Mouse (Mus musculus): Measurements from ENCODE around the gene Msi2.
A peak's percentile ranks its signal among the peaks of the same experiment; 100 is the strongest.

Gene Msi2

GRCm38 (mm10) chr11:88676597-88676996 lies 41.7 kb downstream of the Msi2 start:
- no peak for DNase-seq (ENCODE audit: low spot score in 2 of 2)

- DNase-seq (ENCODE audit: low spot score in 2 of 2), result no peak
Measured at GRCm38 (mm10) chr11:88675526-88676353, 42.6 kb downstream of the Msi2 start.

- DNase-seq (ENCODE audit: low spot score in 2 of 2), result no peak
Measured at GRCm38 (mm10) chr11:88674075-88674474, 44.2 kb downstream of the Msi2 start.

GRCm38 (mm10) chr11:88670925-88671324 lies 47.4 kb downstream of the Msi2 start:
- DNase-seq (ENCODE audit: low spot score in 2 of 2), result no peak

- DNase-seq (ENCODE audit: low spot score in 2 of 2), result no peak
Measured at GRCm38 (mm10) chr11:88669106-88669505, 49.2 kb downstream of the Msi2 start.

GRCm38 (mm10) chr11:88668345-88668744 lies 50.0 kb downstream of the Msi2 start:
- DNase-seq (ENCODE audit: low spot score in 2 of 2), result no peak

GRCm38 (mm10) chr11:88665799-88666198 lies 52.5 kb downstream of the Msi2 start:
- DNase-seq (ENCODE audit: low spot score in 2 of 2), result no peak

GRCm38 (mm10) chr11:88661444-88662180 lies 56.7 kb downstream of the Msi2 start:
- no peak for DNase-seq (ENCODE audit: low spot score in 2 of 2)

GRCm38 (mm10) chr11:88660404-88660803 lies 57.9 kb downstream of the Msi2 start:
- no peak for DNase-seq (ENCODE audit: low spot score in 2 of 2)

GRCm38 (mm10) chr11:88658926-88659325 lies 59.4 kb downstream of the Msi2 start:
- no peak for DNase-seq (ENCODE audit: low spot score in 2 of 2)

GRCm38 (mm10) chr11:88655786-88656185 lies 62.5 kb downstream of the Msi2 start:
- no peak for DNase-seq (ENCODE audit: low spot score in 2 of 2)

GRCm38 (mm10) chr11:88655214-88655566 lies 63.1 kb downstream of the Msi2 start:
- DNase-seq (ENCODE audit: low spot score in 2 of 2), result no peak

- DNase-seq (ENCODE audit: low spot score in 2 of 2), result peak in 1 of 2 experiments; percentile 31
Measured at GRCm38 (mm10) chr11:88654391-88655213, 63.7 kb downstream of the Msi2 start.

GRCm38 (mm10) chr11:88650275-88650674 lies 68.0 kb downstream of the Msi2 start:
- DNase-seq (ENCODE audit: low spot score in 2 of 2), result peak; percentile 23 to 44

- DNase-seq (ENCODE audit: low spot score in 2 of 2), result no peak
Measured at GRCm38 (mm10) chr11:88649009-88649408, 69.3 kb downstream of the Msi2 start.

GRCm38 (mm10) chr11:88648407-88648806 lies 69.9 kb downstream of the Msi2 start:
- no peak for DNase-seq (ENCODE audit: low spot score in 2 of 2)

GRCm38 (mm10) chr11:88646493-88646892 lies 71.8 kb downstream of the Msi2 start:
- no peak for DNase-seq (ENCODE audit: low spot score in 2 of 2)

- no peak for DNase-seq (ENCODE audit: low spot score in 2 of 2)
Measured at GRCm38 (mm10) chr11:88645821-88646220, 72.5 kb downstream of the Msi2 start.

- peak in 1 of 2 experiments; percentile 21 for DNase-seq (ENCODE audit: low spot score in 2 of 2)
Measured at GRCm38 (mm10) chr11:88644719-88645118, 73.6 kb downstream of the Msi2 start.

GRCm38 (mm10) chr11:88639862-88640261 lies 78.5 kb downstream of the Msi2 start:
- DNase-seq (ENCODE audit: low spot score in 2 of 2), result no peak

GRCm38 (mm10) chr11:88638936-88639542 lies 79.3 kb downstream of the Msi2 start:
- DNase-seq (ENCODE audit: low spot score in 2 of 2), result no peak

GRCm38 (mm10) chr11:88638254-88638653 lies 80.1 kb downstream of the Msi2 start:
- no peak for DNase-seq (ENCODE audit: low spot score in 2 of 2)
